Mouse (Mus musculus): ENCODE data around the gene Gls. TPM values are rescaled to one million over a fixed set of nuclear protein-coding genes. Genes with fewer than 3 reads are reported as not detected.

Gene Gls
- polyA plus RNA-seq, 1 experiment from 2014 or later, result 25.6 TPM

GRCm38 (mm10) chr1:52113666-52114069, 119.4 kb downstream of the Gls start:
- Histone ChIP-seq H3K9ac (peak overlapping the region; percentile 48), H3K4me1 (peaks cover 9% of the 10 kb centered on the region), H3K27ac (peak overlapping the region; percentile 85), H3K9me3 (no peaks in the 10 kb centered on the region), H3K36me3 (no peaks in the 10 kb centered on the region), H3K4me2 (peak overlapping the region; percentile 59), H3K4me3 (peak overlapping the region; percentile 39), H3K27me3 (no peaks in the 10 kb centered on the region)
- WGBS, result under 1% methylated on average over 32 of the region's 32 CpGs
- peak; percentile 91 for ATAC-seq (ENCODE audit: insufficient number of reproducible peaks, low FRiP score, low TSS enrichment, low read depth)

Other genes with a start within 250 kb of the Gls start
- gene Stat4, start 246.1 kb downstream of the Gls start, polyA plus RNA-seq (2015; fragmentation: Nextera tagmentation; extraction: Ambion mirVana), result 0.77 and 0.81 TPM in 2 replicates
- 22.5 and 23.1 TPM in 2 replicates for gene Stat1, start 113.8 kb downstream of the Gls start, polyA plus RNA-seq (2015; fragmentation: Nextera tagmentation; extraction: Ambion mirVana)